Mouse (Mus musculus): ENCODE measurements around the gene Ccdc117. TPM values are rescaled to one million over a fixed set of nuclear protein-coding genes. Genes with fewer than 3 reads are reported as not detected.
A peak's percentile ranks its signal among the peaks of the same experiment; 100 is the strongest.

Ccdc117 gene
- total and polyA plus RNA-seq, 2 experiments from 2014 or later, result 7.3 to 9.7 TPM

DNA sequence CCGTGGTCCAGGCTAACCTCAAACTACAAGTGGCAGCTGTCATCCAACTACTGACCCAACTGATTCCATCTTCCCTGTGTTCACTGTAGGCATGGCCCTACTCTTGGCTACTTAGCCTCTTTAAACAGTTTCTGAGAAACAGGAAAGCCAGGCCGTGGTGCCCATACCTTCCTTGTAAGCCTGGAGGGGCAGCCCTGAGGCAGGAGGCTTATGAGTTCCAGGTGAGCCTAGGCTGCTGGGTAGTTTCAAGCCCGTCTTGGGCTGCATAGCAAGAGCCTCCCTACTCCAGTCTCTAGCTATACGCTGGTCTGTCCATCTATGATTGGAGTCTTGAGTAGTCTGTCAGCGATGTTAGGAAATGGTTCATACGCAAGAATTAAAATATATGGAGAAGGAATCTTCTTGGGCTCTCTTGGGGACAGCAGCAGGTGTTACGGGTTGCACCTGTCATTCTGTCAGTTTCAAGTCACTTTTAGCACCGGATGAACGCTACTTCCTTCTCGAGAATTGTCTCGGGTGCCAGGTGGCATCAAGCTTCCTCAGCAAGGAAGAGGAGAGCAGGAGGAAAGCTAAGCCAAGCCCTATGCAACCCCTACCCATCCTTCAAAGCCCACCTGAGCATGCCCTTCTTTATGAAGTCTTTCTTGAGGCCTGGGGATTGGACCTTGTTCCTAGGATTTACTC lies 41.9 kb downstream of the Ccdc117 start:
- Histone ChIP-seq H3K9me3 (replicated peaks; ENCODE audit: control insufficient read depth, low read length) (no peaks in the 10 kb centered on the region), H3K27me3 (ENCODE audit: control insufficient read depth, insufficient read depth, low read length) (no peaks in the 10 kb centered on the region), H3K36me3 (replicated peaks; ENCODE audit: control insufficient read depth, insufficient read depth, low read length) (no peaks in the 10 kb centered on the region), H3K4me3 (ENCODE audit: low read depth, low read length) (no peak overlapping the region), H3K4me1 (ENCODE audit: control insufficient read depth, insufficient read depth) (no peaks in the 10 kb centered on the region), H3K9ac (replicated peaks; ENCODE audit: low read depth, low read length) (no peak overlapping the region), H3K27ac (ENCODE audit: low read depth) (no peak overlapping the region), H3K4me2 (ENCODE audit: low read depth, low read length) (no peak overlapping the region)
- 77% methylated on average over 11 of the region's 11 CpGs for WGBS
- ATAC-seq (ENCODE audit: insufficient read depth, low read depth) (no peak), DNase-seq (ENCODE audit: low spot score) (no peak)
- TF ChIP-seq EP300 (IDR thresholded peaks at IDR 0.05; ENCODE audit: low read depth) (no peak), CTCF (IDR thresholded peaks at IDR 0.05; ENCODE audit: low read depth) (no peak)

DNA sequence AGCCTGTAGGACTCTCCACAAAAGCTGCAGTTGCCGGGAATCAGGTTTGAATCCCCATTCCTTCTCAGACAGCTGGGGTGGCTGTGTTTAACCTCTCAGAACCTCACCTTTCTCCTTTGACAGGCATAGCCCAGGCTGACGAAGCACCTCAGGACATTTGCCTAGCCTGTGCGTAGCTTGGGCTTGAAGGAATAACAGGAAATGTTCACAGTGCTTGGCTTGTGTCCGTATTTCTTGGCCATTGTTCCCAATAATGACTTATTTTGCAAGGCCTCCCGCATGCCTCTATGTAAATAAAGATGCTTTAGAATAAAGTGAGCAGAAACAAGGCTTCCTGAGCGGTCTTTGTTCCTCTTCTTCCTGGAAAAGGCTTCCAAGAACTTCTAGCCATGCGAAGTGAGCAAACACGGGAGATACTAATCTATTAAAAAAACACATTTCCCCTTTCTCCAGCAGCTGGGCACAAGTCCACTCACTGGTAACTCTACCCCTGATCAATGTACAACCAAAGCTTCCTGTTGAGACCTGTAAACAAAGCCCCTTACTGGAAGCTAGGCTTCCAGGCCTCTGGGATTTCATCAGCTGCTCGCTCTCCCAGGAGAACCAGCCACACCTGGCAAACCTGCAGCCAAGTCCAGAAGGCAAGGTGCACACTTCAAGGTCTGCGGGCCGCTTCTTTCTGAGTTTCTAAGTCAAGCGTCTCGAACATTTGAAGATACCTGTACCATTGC lies 42.9 kb downstream of the Ccdc117 start:
- Histone ChIP-seq H3K27ac (ENCODE audit: low read depth) (peak overlapping the region; percentile 56), H3K27me3 (ENCODE audit: control insufficient read depth, insufficient read depth, low read length) (no peaks in the 10 kb centered on the region), H3K9me3 (replicated peaks; ENCODE audit: control insufficient read depth, low read length) (no peaks in the 10 kb centered on the region), H3K4me3 (ENCODE audit: low read depth, low read length) (no peak overlapping the region), H3K4me2 (ENCODE audit: low read depth, low read length) (no peak overlapping the region), H3K4me1 (ENCODE audit: control insufficient read depth, insufficient read depth) (no peaks in the 10 kb centered on the region), H3K9ac (replicated peaks; ENCODE audit: low read depth, low read length) (no peak overlapping the region), H3K36me3 (replicated peaks; ENCODE audit: control insufficient read depth, insufficient read depth, low read length) (no peaks in the 10 kb centered on the region)
- peak; percentile 34 for DNase-seq (ENCODE audit: low spot score)
- TF ChIP-seq EP300 (IDR thresholded peaks at IDR 0.05; ENCODE audit: low read depth), result peak; percentile 24; the same call in 1 of the 2 replicates
- TF ChIP-seq CTCF (IDR thresholded peaks at IDR 0.05; ENCODE audit: low read depth), result no peak
- ATAC-seq (ENCODE audit: insufficient read depth, low read depth), result no peak
- WGBS, result 64% methylated on average over 13 of the region's 13 CpGs

DNA sequence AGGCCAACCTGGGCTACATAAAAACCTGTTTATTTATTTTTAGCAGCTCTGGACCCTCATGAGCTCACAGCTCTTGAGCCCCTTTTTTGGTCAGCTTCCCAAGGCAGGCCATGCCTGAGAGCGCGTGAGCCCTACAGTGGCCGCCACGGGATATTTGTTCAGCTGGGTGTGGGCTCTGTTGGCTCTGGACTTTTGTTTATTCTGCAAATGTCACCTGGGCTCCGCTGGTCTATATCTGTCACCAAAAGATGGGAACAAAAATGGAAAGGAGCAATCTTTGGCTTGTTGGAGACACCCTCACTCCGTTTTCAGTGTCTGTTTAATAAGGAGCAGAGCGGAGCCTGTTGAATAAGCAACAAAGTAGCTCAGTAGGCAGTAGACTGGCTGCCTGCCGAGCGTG lies 43.6 kb downstream of the Ccdc117 start:
- Histone ChIP-seq H3K4me1 (ENCODE audit: control insufficient read depth, insufficient read depth) (no peaks in the 10 kb centered on the region), H3K9ac (replicated peaks; ENCODE audit: low read depth, low read length) (no peak overlapping the region), H3K4me3 (ENCODE audit: low read depth, low read length) (no peak overlapping the region), H3K4me2 (ENCODE audit: low read depth, low read length) (no peak overlapping the region), H3K9me3 (replicated peaks; ENCODE audit: control insufficient read depth, low read length) (no peaks in the 10 kb centered on the region), H3K27ac (ENCODE audit: low read depth) (peak overlapping the region; percentile 55), H3K27me3 (ENCODE audit: control insufficient read depth, insufficient read depth, low read length) (no peaks in the 10 kb centered on the region), H3K36me3 (replicated peaks; ENCODE audit: control insufficient read depth, insufficient read depth, low read length) (no peaks in the 10 kb centered on the region)
- no peak for TF ChIP-seq EP300 (IDR thresholded peaks at IDR 0.05; ENCODE audit: low read depth)
- no peak for TF ChIP-seq CTCF (IDR thresholded peaks at IDR 0.05; ENCODE audit: low read depth)
- DNase-seq (ENCODE audit: low spot score), result no peak
- 72% methylated on average over 9 of the region's 9 CpGs for WGBS
- no peak for ATAC-seq (ENCODE audit: insufficient read depth, low read depth)

DNA sequence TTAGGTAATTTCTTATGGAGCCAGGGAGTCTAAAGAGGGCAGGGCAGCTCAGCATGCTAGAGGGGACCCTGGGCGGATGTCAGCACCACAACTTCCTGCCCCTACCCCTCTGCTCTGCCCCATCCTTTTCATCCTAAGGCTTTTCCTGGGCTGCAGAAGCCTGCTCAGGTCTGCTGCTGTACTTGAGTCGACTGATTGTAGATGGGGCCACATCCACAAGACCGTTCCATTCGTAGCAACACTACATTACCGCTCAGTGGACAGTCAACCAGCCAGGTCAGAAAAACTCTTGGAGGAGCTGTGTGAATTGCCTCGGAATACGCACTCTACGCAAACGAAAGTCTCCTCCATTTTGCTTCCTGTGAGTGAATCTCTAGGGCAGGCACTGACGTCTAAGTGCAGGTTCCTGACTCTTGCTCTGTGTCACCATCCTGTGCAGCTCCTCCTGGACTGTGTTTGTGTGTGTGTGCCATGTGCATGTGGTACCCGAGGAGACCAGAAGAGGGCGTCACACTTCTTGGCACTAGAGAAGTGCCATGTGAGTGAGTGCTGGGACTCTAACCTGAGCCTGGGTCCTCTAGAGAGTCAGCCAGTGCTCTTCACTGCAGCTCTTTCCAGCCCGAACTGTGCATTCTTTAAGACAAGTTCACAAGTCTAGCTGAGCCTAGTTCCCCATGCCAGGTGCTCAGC lies 45.3 kb downstream of the Ccdc117 start:
- H3K4me3 ChIP-seq (ENCODE audit: low read depth, low read length), result no peak overlapping the region
- H3K9me3 ChIP-seq (replicated peaks; ENCODE audit: control insufficient read depth, low read length), result no peaks in the 10 kb centered on the region
- H3K4me2 ChIP-seq (ENCODE audit: low read depth, low read length), result no peak overlapping the region
- no peak overlapping the region for H3K9ac ChIP-seq (replicated peaks; ENCODE audit: low read depth, low read length)
- no peak for DNase-seq (ENCODE audit: low spot score)
- no peaks in the 10 kb centered on the region for H3K27me3 ChIP-seq (ENCODE audit: control insufficient read depth, insufficient read depth, low read length)
- no peak for ATAC-seq (ENCODE audit: insufficient read depth, low read depth)
- WGBS, result 91% methylated on average over 13 of the region's 13 CpGs
- no peak overlapping the region for H3K27ac ChIP-seq (ENCODE audit: low read depth)
- TF ChIP-seq CTCF (IDR thresholded peaks at IDR 0.05; ENCODE audit: low read depth) (no peak), EP300 (IDR thresholded peaks at IDR 0.05; ENCODE audit: low read depth) (no peak)
- no peaks in the 10 kb centered on the region for H3K4me1 ChIP-seq (ENCODE audit: control insufficient read depth, insufficient read depth)
- H3K36me3 ChIP-seq (replicated peaks; ENCODE audit: control insufficient read depth, insufficient read depth, low read length), result no peaks in the 10 kb centered on the region

DNA sequence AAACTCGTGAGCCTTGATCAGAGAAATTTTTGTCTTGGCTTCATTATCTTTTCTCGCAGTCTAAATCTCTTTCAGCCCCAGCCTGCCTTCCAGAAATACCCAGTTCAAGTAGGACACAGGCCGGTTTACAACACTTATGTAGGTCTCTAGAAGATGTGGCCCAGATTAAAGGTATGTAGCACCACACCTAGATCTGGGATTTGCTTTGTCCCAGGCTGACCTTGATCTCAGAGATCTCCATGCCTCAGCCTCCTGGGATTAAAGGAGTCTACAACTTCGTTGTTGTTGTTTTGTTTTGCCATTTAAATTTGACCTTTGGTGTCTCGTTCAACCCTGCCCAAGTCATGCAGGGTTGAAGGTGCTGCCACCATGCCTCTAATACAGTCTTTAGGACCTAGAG lies 46.1 kb downstream of the Ccdc117 start:
- H3K9me3 ChIP-seq (replicated peaks; ENCODE audit: control insufficient read depth, low read length), result no peaks in the 10 kb centered on the region
- H3K4me1 ChIP-seq (ENCODE audit: control insufficient read depth, insufficient read depth), result no peaks in the 10 kb centered on the region
- 77% methylated on average over 5 of the region's 5 CpGs for WGBS
- ATAC-seq (ENCODE audit: insufficient read depth, low read depth) (no peak), DNase-seq (ENCODE audit: low spot score) (no peak)
- H3K36me3 ChIP-seq (replicated peaks; ENCODE audit: control insufficient read depth, insufficient read depth, low read length), result no peaks in the 10 kb centered on the region
- no peak overlapping the region for H3K27ac ChIP-seq (ENCODE audit: low read depth)
- no peak for TF ChIP-seq CTCF (IDR thresholded peaks at IDR 0.05; ENCODE audit: low read depth)
- no peak for TF ChIP-seq EP300 (IDR thresholded peaks at IDR 0.05; ENCODE audit: low read depth)
- H3K4me3 ChIP-seq (ENCODE audit: low read depth, low read length), result no peak overlapping the region
- no peaks in the 10 kb centered on the region for H3K27me3 ChIP-seq (ENCODE audit: control insufficient read depth, insufficient read depth, low read length)
- H3K4me2 ChIP-seq (ENCODE audit: low read depth, low read length), result no peak overlapping the region
- H3K9ac ChIP-seq (replicated peaks; ENCODE audit: low read depth, low read length), result no peak overlapping the region

Data from heart, postnatal 0 days (tissue).